Mouse (Mus musculus) kidney, embryonic 14.5 days (tissue): ENCODE measurements around the gene Vmn1r14. TPM values are rescaled to one million over a fixed set of nuclear protein-coding genes. Genes with fewer than 3 reads are reported as not detected.

Experiments used
- polyA plus RNA-seq: library from polyadenylated mRNA; unstranded; fragments of >200 nt; fragmentation: Nextera tagmentation; extraction: Ambion mirVana; gene quantifications from 2 replicates; pipeline ENCODE4 v1.2.1, GENCODE M21; 2014

The Vmn1r14 gene
- polyA plus RNA-seq, 1 experiment from 2014 or later, result not detected

Other genes with a start within 250 kb of the Vmn1r14 start
- gene Vmn1r6, start 234.4 kb upstream of the Vmn1r14 start, polyA plus RNA-seq, result not detected in 2 replicates
- not detected in 2 replicates for gene Vmn1r7, start 206.4 kb upstream of the Vmn1r14 start, polyA plus RNA-seq
- not detected in 2 replicates for gene Vmn1r8, start 199.4 kb upstream of the Vmn1r14 start, polyA plus RNA-seq
- not detected in 2 replicates for gene Vmn1r9, start 164.9 kb upstream of the Vmn1r14 start, polyA plus RNA-seq
- gene Vmn1r10, start 122.2 kb upstream of the Vmn1r14 start, polyA plus RNA-seq, result not detected in 2 replicates
- not detected in 2 replicates for gene Vmn1r11, start 98.2 kb upstream of the Vmn1r14 start, polyA plus RNA-seq
- gene Vmn1r12, start 74.8 kb upstream of the Vmn1r14 start, polyA plus RNA-seq, result not detected in 2 replicates
- gene Vmn1r13, start 28.4 kb upstream of the Vmn1r14 start, polyA plus RNA-seq, result not detected in 2 replicates
- gene Vmn1r15, start 26.3 kb downstream of the Vmn1r14 start, polyA plus RNA-seq, result not detected in 2 replicates
- not detected in 2 replicates for gene Vmn1r16, start 97.8 kb downstream of the Vmn1r14 start, polyA plus RNA-seq
- not detected in 2 replicates for gene Vmn1r17, start 132.0 kb downstream of the Vmn1r14 start, polyA plus RNA-seq
- not detected in 2 replicates for gene Vmn1r18, start 164.1 kb downstream of the Vmn1r14 start, polyA plus RNA-seq
- not detected in 2 replicates for gene Vmn1r19, start 172.1 kb downstream of the Vmn1r14 start, polyA plus RNA-seq
- gene Vmn1r20, start 197.2 kb downstream of the Vmn1r14 start, polyA plus RNA-seq, result not detected in 2 replicates